Mouse (Mus musculus) brain, embryonic 14.5 days (tissue): ENCODE results near the gene Arid3b.

Source experiments
- CTCF ChIP-seq: fragments of 200-500 bp; IDR thresholded peaks from 2 replicates; pipeline ENCODE4 v1.5.1; 2012; ENCODE audit warnings: inconsistent platforms, mild to moderate bottlenecking, moderate library complexity, borderline replicate concordance; ENCODE audit not compliant: insufficient read depth, insufficient read length; ENCODE audit errors: extremely low read depth
- POLR2A ChIP-seq: fragments of 200-500 bp; IDR thresholded peaks from 2 replicates; pipeline ENCODE4 v1.6.1; 2012; ENCODE audit warnings: mild to moderate bottlenecking, inconsistent platforms, borderline replicate concordance; ENCODE audit not compliant: poor library complexity, insufficient read depth, insufficient read length, severe bottlenecking; ENCODE audit errors: extremely low read depth

DNA sequence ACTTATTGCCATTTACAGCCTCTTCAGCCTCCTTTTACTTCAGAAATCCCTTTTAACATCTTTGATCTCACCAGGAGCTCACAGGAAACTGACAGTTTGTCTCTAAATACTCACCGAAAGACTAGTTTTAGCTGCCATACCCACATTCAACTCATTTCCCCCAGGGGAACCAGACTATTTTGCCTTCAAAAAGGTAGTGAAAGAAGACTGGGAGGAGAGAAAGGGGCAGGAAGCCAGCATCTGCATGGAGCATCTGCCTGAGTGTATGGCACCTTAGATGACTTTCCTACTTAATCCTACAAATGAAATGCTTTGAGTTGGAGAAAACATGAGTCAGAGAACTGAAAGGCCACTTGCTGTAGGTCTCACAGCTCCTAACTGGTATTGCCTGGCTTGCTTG, 22.6 kb downstream of the Arid3b start:
- TF ChIP-seq POLR2A (no peak), CTCF (no peak)
